Mouse (Mus musculus) erythroblast, embryonic 14.5 days (primary cell): ENCODE measurements at regions not wholly inside any gene's neighbourhood (a gene's known extent, or its start where the extent isn't known, plus 50 kb on each side); places are given as distances from the start of the nearest gene placed in this dataset.

Experiments used
- GATA1 ChIP-seq: IDR thresholded peaks from 2 replicates; pipeline ENCODE4 v1.6.1; 2012; ENCODE audit warnings: low read length, inconsistent platforms, mixed read lengths
- TAL1 ChIP-seq: IDR thresholded peaks from 3 replicates; pipeline ENCODE4 v1.6.1; 2012; ENCODE audit warnings: low read length, inconsistent platforms, mixed read lengths

DNA sequence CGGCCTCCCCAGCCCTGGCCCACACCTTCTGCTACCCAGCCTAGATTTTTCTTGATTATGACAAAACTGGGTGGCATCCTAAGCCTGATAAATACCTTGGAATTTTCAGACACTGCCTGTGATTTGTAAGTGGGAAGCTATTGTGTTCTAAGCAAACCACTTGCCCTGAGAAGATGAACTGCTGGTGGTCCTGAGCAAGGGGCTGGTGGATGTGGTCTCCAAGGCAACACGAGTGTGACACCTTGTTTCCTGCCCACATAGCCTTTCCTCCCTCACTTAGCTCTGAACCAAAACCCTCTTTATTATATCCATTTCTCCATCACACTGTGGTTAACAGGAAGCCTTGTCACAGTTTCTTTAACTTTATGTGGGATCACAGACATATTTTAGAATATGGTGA lies 105.4 kb upstream of the Slc1a3 start:
- TF ChIP-seq GATA1: no peak
- no peak for TF ChIP-seq TAL1
